Mouse (Mus musculus) limb, embryonic 14.5 days (tissue): ENCODE data around the gene Nab1. TPM values are rescaled to one million over a fixed set of nuclear protein-coding genes. Genes with fewer than 3 reads are reported as not detected.

Experiments used
- ATAC-seq: fragments of 200-750 bp; cut with Nextera tagmentation; 2 replicates; pipeline ENCODE4 v1.8.0; 2017; ENCODE audit warnings: low read depth, moderate number of reproducible peaks, moderate TSS enrichment; ENCODE audit not compliant: low FRiP score
- DNase-seq: peaks from one replicate; pipeline ENCODE4 v3.0.0-alpha.2; 2015; ENCODE audit warnings: low spot score
- H3K27ac ChIP-seq: fragments of 300-500 bp; sonication (generic); replicated peaks from 2 replicates; pipeline ENCODE4 v1.5.1; 2014; ENCODE audit warnings: low read depth, mild to moderate bottlenecking, low read length, moderate library complexity, mixed read lengths
- H3K27me3 ChIP-seq: fragments of 300-500 bp; sonication (generic); 2 replicates; pipeline ENCODE4 v1.6.1; 2014; ENCODE audit warnings: low read length, mixed read lengths; ENCODE audit not compliant: control insufficient read depth, insufficient read depth
- H3K36me3 ChIP-seq: fragments of 300-500 bp; sonication (generic); 2 replicates; pipeline ENCODE4 v1.6.1; 2014; ENCODE audit warnings: mild to moderate bottlenecking, low read length, moderate library complexity, mixed read lengths; ENCODE audit not compliant: control insufficient read depth, insufficient read depth
- H3K4me1 ChIP-seq: fragments of 300-500 bp; sonication (generic); 2 replicates; pipeline ENCODE4 v1.6.1; 2014; ENCODE audit warnings: antibody characterized with exemption, low read length, mixed read lengths; ENCODE audit not compliant: control insufficient read depth, insufficient read depth
- H3K4me2 ChIP-seq: fragments of 300-500 bp; sonication (generic); replicated peaks from 2 replicates; pipeline ENCODE4 v1.6.1; 2014; ENCODE audit warnings: low read depth, mild to moderate bottlenecking, low read length, moderate library complexity; ENCODE audit not compliant: severe bottlenecking
- H3K4me3 ChIP-seq: fragments of 300-500 bp; sonication (generic); replicated peaks from 2 replicates; pipeline ENCODE4 v1.5.1; 2014; ENCODE audit warnings: low read length
- H3K9ac ChIP-seq: fragments of 300-500 bp; sonication (generic); 2 replicates; pipeline ENCODE4 v1.6.1; 2014; ENCODE audit warnings: mild to moderate bottlenecking, low read depth, low read length, moderate library complexity; ENCODE audit not compliant: severe bottlenecking
- H3K9me3 ChIP-seq: fragments of 300-500 bp; sonication (generic); 2 replicates; pipeline ENCODE4 v1.6.1; 2016; ENCODE audit warnings: low read length; ENCODE audit not compliant: control insufficient read depth
- POLR2A ChIP-seq: fragments of 200-500 bp; IDR thresholded peaks from 2 replicates; pipeline ENCODE4 v1.8.0; 2012; ENCODE audit warnings: inconsistent platforms, mild to moderate bottlenecking, moderate library complexity, borderline replicate concordance; ENCODE audit not compliant: insufficient read depth, insufficient read length; ENCODE audit errors: extremely low read depth
- WGBS: fragments of 180-500 bp; shearing (Covaris S2); extraction: QIAGEN DNeasy Blood & Tissue Kit; methylation state at CpG from one replicate; pipeline ENCODE4 v1.1.7; 2014; 5-methylcytosine and 5-hydroxymethylcytosine counted together
- polyA plus RNA-seq, 2 experiments: library from polyadenylated mRNA; depleted of rRNA in 1 of 2; stranded (reverse) in 1 of 2; unstranded in 1 of 2; fragments of >200 nt; fragmentation: Nextera tagmentation in 1 of 2; extraction: Ambion mirVana in 1 of 2; gene quantifications; 2 replicates each; pipeline versions ENCODE4 v1.2.1 to v1.2.3; 2012 to 2014

Nab1 gene
- polyA plus RNA-seq, 2 experiments, result 13.5 to 22.1 TPM

DNA sequence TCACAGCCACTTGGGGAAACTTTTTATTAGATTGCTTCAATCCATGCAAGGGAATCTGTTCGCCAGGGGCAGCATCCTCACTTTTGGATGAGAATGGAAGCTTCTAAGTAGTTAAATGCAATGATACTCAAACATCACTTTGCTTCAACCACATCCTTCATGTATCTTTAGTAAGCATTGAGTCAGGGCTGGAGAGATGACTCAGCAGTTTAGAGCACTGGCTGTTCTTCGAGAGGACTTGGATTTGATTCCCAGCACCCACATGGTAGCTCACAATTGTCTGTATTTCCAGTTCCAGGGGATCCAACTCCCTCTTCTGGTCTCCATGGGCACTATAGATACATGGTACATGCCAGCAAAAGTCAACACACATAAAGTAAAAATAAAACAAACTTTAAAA, 77.4 kb downstream of the Nab1 start:
- DNase-seq (no peak), ATAC-seq (no peak)
- TF ChIP-seq POLR2A, result no peak
- H3K27ac ChIP-seq, result no peak overlapping the region
- no peak overlapping the region for H3K4me2 ChIP-seq
- H3K9ac ChIP-seq, result no peak overlapping the region
- no peak overlapping the region for H3K4me3 ChIP-seq
- WGBS, result 82% methylated on average over 2 of the region's 2 CpGs
- no peaks in the 10 kb centered on the region for H3K9me3 ChIP-seq
- H3K27me3 ChIP-seq, result no peaks in the 10 kb centered on the region
- H3K4me1 ChIP-seq, result no peaks in the 10 kb centered on the region
- no peaks in the 10 kb centered on the region for H3K36me3 ChIP-seq

DNA sequence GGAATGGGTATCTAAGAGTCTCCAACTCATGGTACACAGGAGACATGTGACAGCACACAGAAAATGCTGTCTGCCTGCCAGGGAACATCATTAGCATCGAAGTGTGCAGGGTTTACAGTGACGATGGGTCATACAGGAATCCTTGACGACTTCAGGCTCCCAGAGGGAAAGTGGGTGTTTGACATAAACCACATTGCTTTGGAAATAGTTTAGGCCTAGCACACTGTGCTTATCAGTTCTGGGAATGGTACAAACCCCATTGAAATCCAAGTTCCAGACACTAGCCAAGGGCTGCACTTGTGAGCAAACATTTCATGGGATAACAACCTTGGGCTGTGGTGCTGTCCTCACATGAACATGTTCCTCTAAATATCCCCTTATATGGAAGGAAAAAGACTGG, 78.3 kb downstream of the Nab1 start:
- Histone ChIP-seq H3K4me2 (no peak overlapping the region), H3K9me3 (no peaks in the 10 kb centered on the region), H3K9ac (no peak overlapping the region), H3K27ac (no peak overlapping the region), H3K4me1 (no peaks in the 10 kb centered on the region), H3K27me3 (no peaks in the 10 kb centered on the region), H3K36me3 (no peaks in the 10 kb centered on the region), H3K4me3 (no peak overlapping the region)
- 65% methylated on average over 3 of the region's 3 CpGs for WGBS
- no peak for DNase-seq
- no peak for TF ChIP-seq POLR2A
- no peak for ATAC-seq

DNA sequence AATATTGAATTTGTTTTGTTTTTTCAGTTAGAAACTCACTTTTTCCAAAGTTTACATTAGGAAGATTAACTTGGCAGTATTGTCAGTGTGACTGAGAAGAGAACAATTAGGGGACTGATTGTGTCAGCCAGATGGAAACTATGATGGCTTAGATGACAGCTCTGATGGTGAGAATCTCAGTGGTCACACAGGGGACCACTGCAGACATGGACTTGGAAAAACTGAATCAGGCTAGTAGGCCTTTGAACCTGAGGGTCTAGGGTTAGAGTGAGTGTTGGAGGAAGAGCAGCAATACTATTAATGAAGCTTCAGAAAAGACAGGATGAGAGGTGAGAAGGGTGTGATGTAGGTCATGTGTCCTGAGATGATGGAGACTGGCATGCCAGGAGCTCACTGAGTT, 78.9 kb downstream of the Nab1 start:
- Histone ChIP-seq H3K9ac (no peak overlapping the region), H3K36me3 (no peaks in the 10 kb centered on the region), H3K4me1 (no peaks in the 10 kb centered on the region), H3K9me3 (no peaks in the 10 kb centered on the region), H3K4me3 (no peak overlapping the region), H3K4me2 (no peak overlapping the region), H3K27me3 (no peaks in the 10 kb centered on the region), H3K27ac (no peak overlapping the region)
- DNase-seq (no peak), ATAC-seq (no peak)
- no peak for TF ChIP-seq POLR2A

DNA sequence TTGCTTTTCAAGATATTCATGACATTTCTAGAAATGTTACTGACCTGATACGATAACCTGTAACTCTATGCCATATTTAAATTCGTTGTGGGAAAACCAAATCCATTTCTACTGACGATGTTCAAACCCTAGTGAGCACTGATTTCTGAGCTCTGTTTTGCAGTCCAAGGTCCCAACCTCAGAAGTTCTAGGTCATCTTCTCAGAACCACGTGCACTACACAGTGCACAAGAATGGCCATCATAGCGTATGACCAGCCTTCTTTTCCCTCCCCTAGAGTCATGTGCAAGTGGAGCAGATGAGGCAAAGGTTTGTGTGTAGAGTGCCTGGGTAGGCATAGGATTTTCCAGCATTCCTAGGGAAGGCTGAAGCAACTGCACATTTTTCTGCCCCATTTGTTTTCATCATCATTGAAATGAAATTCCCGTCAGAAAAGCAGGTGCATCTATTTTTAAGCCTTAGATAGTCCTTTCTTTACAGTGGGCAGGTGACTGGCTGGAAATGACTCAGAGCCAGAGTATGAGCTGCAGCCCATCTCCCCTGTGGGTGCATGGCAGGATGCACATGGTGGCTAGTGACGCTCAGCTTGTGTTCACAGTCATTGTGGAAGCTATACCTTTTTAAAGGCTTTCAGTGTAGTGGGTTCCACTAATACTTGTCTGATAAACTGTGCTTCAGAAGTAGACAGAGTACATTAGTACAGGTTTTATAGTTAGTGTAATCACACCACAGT, 81.2 kb downstream of the Nab1 start:
- no peak overlapping the region for H3K27ac ChIP-seq
- H3K4me2 ChIP-seq, result no peak overlapping the region
- no peak overlapping the region for H3K9ac ChIP-seq
- DNase-seq (no peak), ATAC-seq (no peak)
- H3K36me3 ChIP-seq, result no peaks in the 10 kb centered on the region
- H3K4me3 ChIP-seq, result no peak overlapping the region
- no peaks in the 10 kb centered on the region for H3K27me3 ChIP-seq
- TF ChIP-seq POLR2A, result no peak
- no peaks in the 10 kb centered on the region for H3K4me1 ChIP-seq
- no peaks in the 10 kb centered on the region for H3K9me3 ChIP-seq
- WGBS, result 86% methylated on average over 7 of the region's 7 CpGs

Other genes with a start within 250 kb of the Nab1 start
- gene Nemp2, start 130.0 kb upstream of the Nab1 start, polyA plus RNA-seq (2012; rRNA removed), result 24.7 and 29.9 TPM in 2 replicates
- 11.8 and 11.9 TPM in 2 replicates for gene Nemp2, start 130.0 kb upstream of the Nab1 start, polyA plus RNA-seq (2014; fragmentation: Nextera tagmentation; extraction: Ambion mirVana)
- 2.2 and 3.0 TPM in 2 replicates for gene Mfsd6, start 226.8 kb upstream of the Nab1 start, polyA plus RNA-seq (2012; rRNA removed)
- gene Mfsd6, start 226.8 kb upstream of the Nab1 start, polyA plus RNA-seq (2014; fragmentation: Nextera tagmentation; extraction: Ambion mirVana), result 2.6 and 2.7 TPM in 2 replicates